Mouse (Mus musculus) stomach, postnatal 0 days (tissue): ENCODE measurements at regions not wholly inside any gene's neighbourhood (a gene's known extent, or its start where the extent isn't known, plus 50 kb on each side); places are given as distances from the start of the nearest gene placed in this dataset.

Experiments used
- CTCF ChIP-seq: IDR thresholded peaks from 2 replicates; pipeline ENCODE4 v1.5.1; 2016; ENCODE audit warnings: antibody characterized with exemption, low read depth, mild to moderate bottlenecking, moderate library complexity
- EP300 ChIP-seq: optimal IDR thresholded peaks from 2 replicates; pipeline ENCODE3; 2016; ENCODE audit warnings: antibody characterized with exemption

DNA sequence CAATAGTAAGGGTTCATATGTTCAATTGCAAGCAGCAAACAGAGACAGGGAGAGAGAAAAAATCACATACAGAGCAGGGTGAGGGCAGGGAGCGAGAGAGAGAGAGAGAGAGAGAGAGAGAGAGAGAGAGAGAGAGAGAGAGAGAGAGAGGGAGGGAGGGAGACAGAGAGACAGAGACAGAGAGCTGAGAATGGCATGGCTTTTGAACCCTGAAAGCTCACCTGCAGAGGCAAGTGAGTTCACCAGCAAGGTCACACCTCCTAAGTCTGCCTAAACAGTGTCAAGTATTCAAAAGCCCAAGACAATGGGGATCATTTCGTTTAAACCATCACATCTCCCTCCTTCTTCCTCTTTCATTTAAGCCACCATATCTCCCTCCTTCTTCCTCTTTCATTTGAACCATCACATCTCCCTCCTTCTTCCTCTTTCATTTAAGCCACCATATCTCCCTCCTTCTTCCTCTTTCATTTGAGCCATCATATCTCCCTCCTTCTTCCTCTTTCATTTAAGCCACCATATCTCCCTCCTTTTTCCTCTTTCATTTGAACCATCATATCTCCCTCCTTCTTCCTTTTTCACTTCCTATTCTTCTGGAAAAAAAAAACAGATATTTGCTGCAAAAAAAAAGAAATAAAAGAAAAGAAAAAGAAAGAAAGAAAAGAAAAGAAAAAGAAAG lies 116.7 kb upstream of the Meis1 start:
- TF ChIP-seq EP300 (no peak), CTCF (no peak)
